Mouse (Mus musculus): ENCODE measurements around the gene Hs3st4. TPM values are rescaled to one million over a fixed set of nuclear protein-coding genes. Genes with fewer than 3 reads are reported as not detected.

Gene Hs3st4
- polyA plus RNA-seq, 1 experiment from 2014 or later = 0.28 TPM

- no peak for DNase-seq (ENCODE audit: low spot score)
- no peaks in the 10 kb centered on the region for H3K27me3 ChIP-seq (ENCODE audit: insufficient read depth, poor library complexity, severe bottlenecking)
- no peak overlapping the region for H3K27ac ChIP-seq
- no peaks in the 10 kb centered on the region for H3K36me3 ChIP-seq
- no peak overlapping the region for H3K4me3 ChIP-seq
- no peaks in the 10 kb centered on the region for H3K9me3 ChIP-seq
- no peaks in the 10 kb centered on the region for H3K4me1 ChIP-seq
These were observed 444.3 kb downstream of the Hs3st4 start for GRCm38 (mm10) chr7:124426951-124427350.
